Mouse (Mus musculus) heart, postnatal 4 days (tissue): ENCODE measurements around the gene Lgals9. TPM values are rescaled to one million over a fixed set of nuclear protein-coding genes. Genes with fewer than 3 reads are reported as not detected.
A peak's percentile ranks its signal among the peaks of the same experiment; 100 is the strongest.
"Not testable (repeated sequence)": the region's sequence is repeated elsewhere in the genome, so short reads cannot be mapped to it uniquely, and the experiment has no call there.

ENCODE experiments used
- DNase-seq: peaks from one replicate; pipeline ENCODE4 v3.0.0; 2021
- total RNA-seq, 2 experiments: library from RNA; stranded (reverse); gene quantifications; 2 replicates each; pipeline ENCODE4 v1.2.3; 2021

The Lgals9 gene
- total RNA-seq, 2 experiments from 2014 or later, result 51.8 to 56.0 TPM

- no peak for DNase-seq
These were observed 21.7 kb upstream of the Lgals9 start for GRCm38 (mm10) chr11:79006417-79006816.

GRCm38 (mm10) chr11:79005578-79006394 lies 21.0 kb upstream of the Lgals9 start:
- no peak for DNase-seq

- DNase-seq, result no peak
These were observed 19.3 kb upstream of the Lgals9 start for GRCm38 (mm10) chr11:79003769-79004638.

DNA sequence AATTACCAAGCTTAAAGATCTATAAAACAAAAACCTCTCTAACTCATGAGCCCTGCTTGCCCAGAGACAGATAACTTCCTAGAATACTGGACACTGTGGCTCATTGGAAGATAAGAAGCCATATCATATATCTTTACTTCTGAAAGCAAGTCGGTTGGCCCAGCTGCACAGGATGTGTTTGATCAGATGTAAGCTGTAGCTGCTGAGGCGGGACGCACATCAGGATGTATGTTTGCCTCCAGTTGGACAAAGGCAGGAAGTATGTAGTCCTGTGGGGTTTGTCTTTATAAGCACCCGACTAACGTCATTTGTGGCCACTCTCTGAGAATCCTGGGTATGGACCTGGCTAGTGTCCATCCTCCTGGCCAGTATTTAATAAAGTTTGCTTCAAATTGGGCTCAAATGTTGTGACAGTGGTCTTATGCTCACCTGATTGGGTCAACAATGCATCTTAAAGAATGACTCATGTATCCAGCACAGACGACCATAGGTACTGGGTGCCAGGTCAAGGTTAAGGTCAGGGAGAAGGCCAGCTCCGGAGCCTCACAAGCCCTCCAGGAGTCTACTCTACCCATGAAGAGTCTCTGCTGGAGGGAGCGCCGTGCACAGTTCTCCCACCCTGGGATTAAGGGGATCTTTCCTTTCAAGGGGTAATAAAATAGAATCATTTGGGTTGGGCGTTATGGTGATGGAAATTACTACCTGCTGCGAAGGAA lies 18.5 kb upstream of the Lgals9 start:
- peak; percentile 50 for DNase-seq

GRCm38 (mm10) chr11:79002551-79002951 lies 17.8 kb upstream of the Lgals9 start:
- DNase-seq, result peak; percentile 31

GRCm38 (mm10) chr11:79001871-79002270 lies 17.1 kb upstream of the Lgals9 start:
- DNase-seq, result no peak

DNA sequence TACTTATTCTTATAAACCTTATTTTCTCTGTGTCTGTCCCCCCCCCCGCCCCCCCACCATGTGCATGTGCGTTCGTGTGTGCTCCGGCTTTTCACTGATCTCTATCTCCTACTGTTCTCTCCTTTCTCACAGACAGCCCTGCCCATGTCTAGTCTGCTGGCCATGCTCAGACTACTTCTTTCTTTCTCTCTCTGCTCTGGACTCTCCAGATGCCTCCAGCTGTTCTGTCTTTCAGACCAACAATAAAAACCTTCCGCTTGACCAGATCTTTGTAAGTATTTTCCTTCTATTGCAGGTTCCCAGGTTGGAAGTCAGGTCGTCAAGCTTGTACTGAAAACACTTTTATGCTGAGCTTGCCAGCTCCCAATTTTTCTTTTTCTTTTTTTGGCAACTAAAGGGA lies 14.4 kb upstream of the Lgals9 start:
- DNase-seq, result no peak

DNA sequence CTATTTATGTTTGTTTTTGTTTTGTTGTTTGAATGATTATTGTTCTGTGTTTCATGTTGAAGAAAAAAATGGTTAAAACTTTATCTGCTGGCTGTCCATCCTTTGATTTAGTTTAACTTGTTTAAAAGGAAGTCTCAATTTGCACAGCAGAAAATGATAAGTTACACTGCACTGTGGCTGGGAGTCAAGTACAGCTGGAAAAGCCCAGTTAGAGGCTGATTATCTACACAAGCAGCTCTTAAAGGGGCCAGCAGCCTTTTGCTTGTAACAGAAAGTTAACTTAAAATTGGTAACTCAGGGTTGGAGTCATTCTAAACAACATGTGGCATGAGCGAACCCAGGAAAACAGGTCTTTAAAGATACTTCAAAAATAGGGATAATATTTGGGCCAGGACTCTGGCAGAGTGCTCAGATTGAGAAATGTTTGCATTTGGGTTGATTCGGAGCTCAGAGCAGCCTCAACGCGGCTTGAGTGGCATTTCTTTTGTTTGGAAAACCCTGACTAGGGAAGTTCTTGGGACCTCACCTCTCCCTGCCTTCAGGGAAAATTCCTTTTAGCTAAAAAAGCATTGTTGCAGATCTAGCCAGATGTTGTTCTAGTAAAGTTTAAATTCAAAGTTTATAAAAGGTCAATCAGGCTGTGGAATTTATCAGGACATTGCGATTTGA lies 6.3 kb upstream of the Lgals9 start:
- not testable (repeated sequence) for DNase-seq

DNA sequence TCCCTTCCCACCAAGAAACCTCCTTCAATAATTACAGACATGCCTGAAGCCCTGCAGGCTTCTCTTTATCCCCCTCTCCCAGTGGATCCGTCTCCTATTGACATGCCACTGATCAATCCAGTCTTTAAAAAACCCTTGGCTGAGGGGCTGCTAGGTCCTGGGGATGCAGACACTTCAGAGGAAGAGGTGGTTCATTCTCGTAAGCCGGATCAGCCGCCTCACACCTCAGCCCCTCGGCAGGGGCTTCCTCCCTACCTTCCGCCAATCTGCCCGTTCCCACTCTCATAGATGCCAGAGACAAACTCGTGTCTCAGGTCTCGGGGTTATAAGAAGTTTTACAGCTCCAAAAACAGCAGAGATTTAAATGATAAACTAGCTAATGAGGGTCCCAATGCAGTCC lies 5.3 kb upstream of the Lgals9 start:
- DNase-seq, result no peak

GRCm38 (mm10) chr11:78989206-78989605 lies 4.5 kb upstream of the Lgals9 start:
- not testable (repeated sequence) for DNase-seq

- no peak for DNase-seq
These were observed 1.7 kb upstream of the Lgals9 start for GRCm38 (mm10) chr11:78986311-78987002.

DNA sequence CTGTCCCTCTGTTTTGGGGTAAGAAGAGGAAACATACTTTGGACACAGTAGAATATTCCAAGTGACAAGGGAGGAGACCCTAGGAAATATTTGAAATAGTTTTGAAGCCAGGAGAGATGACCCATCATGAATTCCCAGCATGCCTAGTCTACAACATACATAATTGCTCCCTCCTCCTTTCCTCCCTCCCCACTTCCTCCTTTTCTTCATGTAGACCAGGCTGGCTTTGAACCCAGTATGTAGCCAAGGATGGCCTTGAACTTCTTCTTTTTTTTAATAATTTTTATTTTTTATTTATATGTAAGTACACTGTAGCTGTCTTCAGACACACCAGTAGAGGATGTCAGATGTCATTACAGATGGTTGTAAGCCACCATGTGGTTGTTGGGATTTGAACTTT lies 759 bp upstream of the Lgals9 start:
- no peak for DNase-seq

- DNase-seq, result no peak
These were observed 1.2 kb downstream of the Lgals9 start for GRCm38 (mm10) chr11:78983539-78983938.

GRCm38 (mm10) chr11:78982513-78983291 lies 2.0 kb downstream of the Lgals9 start:
- DNase-seq, result no peak

GRCm38 (mm10) chr11:78982042-78982441 lies 2.7 kb downstream of the Lgals9 start:
- no peak for DNase-seq

DNA sequence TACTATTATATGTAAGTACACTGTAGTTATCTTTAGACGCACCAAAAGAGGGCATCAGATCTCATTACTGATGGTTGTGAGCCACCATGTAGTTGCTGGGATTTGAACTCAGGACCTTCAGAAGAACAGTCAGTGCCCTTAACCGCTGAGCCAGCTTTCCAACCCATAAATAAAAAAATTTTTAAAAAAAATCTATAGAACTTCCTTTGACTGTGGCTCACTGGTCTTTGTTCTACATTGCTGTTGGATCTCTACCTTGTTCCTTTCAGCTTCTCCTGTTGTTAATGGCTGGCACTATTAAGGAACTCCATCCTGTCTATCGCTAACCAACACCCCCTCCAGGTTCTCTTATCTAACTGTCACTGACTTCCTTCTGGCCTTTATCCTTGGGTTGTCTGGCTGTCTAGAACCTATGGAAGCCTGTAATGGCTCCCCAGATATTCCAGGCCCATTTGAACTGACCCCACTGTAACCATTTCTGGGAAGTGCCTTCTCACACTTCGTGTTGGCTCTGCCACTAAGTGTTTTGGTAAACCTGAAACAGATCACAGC lies 4.6 kb downstream of the Lgals9 start:
- no peak for DNase-seq

GRCm38 (mm10) chr11:78978176-78979019 lies 6.3 kb downstream of the Lgals9 start:
- no peak for DNase-seq

GRCm38 (mm10) chr11:78976731-78977510 lies 7.8 kb downstream of the Lgals9 start:
- DNase-seq, result no peak
